Mouse (Mus musculus): ENCODE results near the gene Ralbp1. TPM values are rescaled to one million over a fixed set of nuclear protein-coding genes. Genes with fewer than 3 reads are reported as not detected.

Ralbp1 gene
- polyA plus RNA-seq, 1 experiment from 2014 or later = 50.9 TPM

- Histone ChIP-seq H3K4me3 (no peak overlapping the region), H3K36me3 (peaks cover 79% of the 10 kb centered on the region)
- 88% methylated on average over 7 of the region's 7 CpGs for WGBS
These were observed 45.9 kb downstream of the Ralbp1 start for GRCm38 (mm10) chr17:65839541-65840256.

DNA sequence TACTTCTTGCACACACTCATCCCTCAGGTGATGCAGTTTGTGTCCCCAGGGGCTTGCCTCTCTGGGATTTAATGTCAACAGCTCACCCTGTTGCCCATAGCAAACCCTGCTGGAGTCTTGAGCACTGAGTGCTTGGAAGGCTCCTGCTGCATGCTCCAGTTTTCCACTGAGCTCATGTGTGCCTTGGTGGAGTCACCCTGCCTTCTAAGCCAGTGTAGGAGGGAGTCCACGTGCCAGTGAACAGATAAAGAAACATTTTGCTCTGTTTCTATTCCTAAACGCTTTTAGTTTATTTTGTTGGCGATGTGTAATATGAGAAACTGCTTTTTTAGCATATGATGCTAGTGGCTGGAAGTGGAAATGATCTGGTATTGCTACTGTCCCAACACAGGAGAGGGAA is 48.9 kb downstream of the Ralbp1 start:
- Histone ChIP-seq H3K4me3 (no peak overlapping the region), H3K27me3 (no peaks in the 10 kb centered on the region), H3K4me1 (no peaks in the 10 kb centered on the region), H3K9ac (no peak overlapping the region), H3K4me2 (replicated peaks) (no peak overlapping the region), H3K9me3 (replicated peaks) (no peaks in the 10 kb centered on the region), H3K36me3 (peaks cover 86% of the 10 kb centered on the region), H3K27ac (no peak overlapping the region)
- WGBS = 95% methylated on average over 3 of the region's 3 CpGs
- no peak for ATAC-seq (ENCODE audit: low FRiP score)

More at GRCm38 (mm10) chr17:65839541-65840256, 45.9 kb downstream of the Ralbp1 start:
- ATAC-seq (ENCODE audit: low FRiP score) = no peak
- Histone ChIP-seq H3K27ac (no peak overlapping the region), H3K27me3 (no peaks in the 10 kb centered on the region), H3K4me2 (replicated peaks) (no peak overlapping the region), H3K9me3 (replicated peaks) (no peaks in the 10 kb centered on the region), H3K9ac (no peak overlapping the region), H3K4me1 (no peaks in the 10 kb centered on the region)

- no peaks in the 10 kb centered on the region for H3K9me3 ChIP-seq (replicated peaks)
- H3K4me3 ChIP-seq = no peak overlapping the region
- H3K27me3 ChIP-seq = no peaks in the 10 kb centered on the region
- no peak overlapping the region for H3K9ac ChIP-seq
- no peak overlapping the region for H3K27ac ChIP-seq
- WGBS = 95% methylated on average over 3 of the region's 3 CpGs
- H3K4me1 ChIP-seq = no peaks in the 10 kb centered on the region
- no peak overlapping the region for H3K4me2 ChIP-seq (replicated peaks)
- H3K36me3 ChIP-seq = peaks cover 86% of the 10 kb centered on the region
- ATAC-seq (ENCODE audit: low FRiP score) = no peak
These were observed 51.7 kb downstream of the Ralbp1 start for GRCm38 (mm10) chr17:65833891-65834290.

- no peak overlapping the region for H3K27ac ChIP-seq
- no peaks in the 10 kb centered on the region for H3K9me3 ChIP-seq (replicated peaks)
- no peak overlapping the region for H3K9ac ChIP-seq
- peaks cover 6% of the 10 kb centered on the region for H3K4me1 ChIP-seq
- no peaks in the 10 kb centered on the region for H3K27me3 ChIP-seq
- WGBS = 94% methylated on average over 13 of the region's 13 CpGs
- no peak overlapping the region for H3K4me2 ChIP-seq (replicated peaks)
- H3K4me3 ChIP-seq = no peak overlapping the region
- ATAC-seq (ENCODE audit: low FRiP score) = no peak
- peaks cover 67% of the 10 kb centered on the region for H3K36me3 ChIP-seq
These were observed 55.3 kb downstream of the Ralbp1 start for GRCm38 (mm10) chr17:65830216-65830863.

GRCm38 (mm10) chr17:65828951-65829350 is 56.6 kb downstream of the Ralbp1 start:
- no peak overlapping the region for H3K27ac ChIP-seq
- no peak overlapping the region for H3K4me3 ChIP-seq
- H3K36me3 ChIP-seq = peaks cover 76% of the 10 kb centered on the region
- H3K4me1 ChIP-seq = peaks cover 6% of the 10 kb centered on the region
- 91% methylated on average over 11 of the region's 11 CpGs for WGBS
- no peak overlapping the region for H3K4me2 ChIP-seq (replicated peaks)
- no peak overlapping the region for H3K9ac ChIP-seq
- no peaks in the 10 kb centered on the region for H3K9me3 ChIP-seq (replicated peaks)
- H3K27me3 ChIP-seq = no peaks in the 10 kb centered on the region
- ATAC-seq (ENCODE audit: low FRiP score) = no peak

DNA sequence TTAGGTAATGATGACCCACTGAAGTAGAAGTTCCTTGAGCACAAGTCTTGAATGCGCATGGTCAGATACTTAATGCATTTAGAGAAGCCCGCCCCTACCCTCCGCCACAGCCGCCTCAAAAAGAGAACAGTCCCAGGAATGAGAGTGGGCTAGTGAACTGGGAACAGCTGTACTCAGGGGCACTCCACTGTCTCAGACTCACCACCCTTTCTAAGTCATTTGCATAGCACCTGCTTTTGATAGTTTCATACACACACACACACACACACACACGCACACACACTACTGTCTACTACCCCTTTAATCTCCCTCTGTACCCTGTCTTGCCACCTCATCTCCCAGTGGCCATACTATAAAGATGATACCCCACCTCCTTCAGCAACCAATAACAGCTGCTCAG is 57.7 kb downstream of the Ralbp1 start:
- H3K27ac ChIP-seq = no peak overlapping the region; the same call in 1 of the 2 replicates
- no peak overlapping the region for H3K9ac ChIP-seq
- no peaks in the 10 kb centered on the region for H3K9me3 ChIP-seq (replicated peaks)
- peaks cover 6% of the 10 kb centered on the region for H3K4me1 ChIP-seq
- no peaks in the 10 kb centered on the region for H3K27me3 ChIP-seq
- WGBS = 82% methylated on average over 5 of the region's 5 CpGs
- peaks cover 67% of the 10 kb centered on the region for H3K36me3 ChIP-seq
- ATAC-seq (ENCODE audit: low FRiP score) = peak; percentile 35
- H3K4me3 ChIP-seq = no peak overlapping the region
- H3K4me2 ChIP-seq (replicated peaks) = no peak overlapping the region

GRCm38 (mm10) chr17:65827119-65827840 is 58.3 kb downstream of the Ralbp1 start:
- no peak overlapping the region for H3K9ac ChIP-seq
- peak overlapping the region; percentile 44; the same call in 1 of the 2 replicates for H3K27ac ChIP-seq
- 67% methylated on average over 16 of the region's 16 CpGs for WGBS
- no peaks in the 10 kb centered on the region for H3K9me3 ChIP-seq (replicated peaks)
- peaks cover 6% of the 10 kb centered on the region for H3K4me1 ChIP-seq
- peak; percentile 26; the same call in 1 of the 2 replicates for ATAC-seq (ENCODE audit: low FRiP score)
- H3K4me3 ChIP-seq = no peak overlapping the region
- no peaks in the 10 kb centered on the region for H3K27me3 ChIP-seq
- peaks cover 62% of the 10 kb centered on the region for H3K36me3 ChIP-seq
- H3K4me2 ChIP-seq (replicated peaks) = no peak overlapping the region

DNA sequence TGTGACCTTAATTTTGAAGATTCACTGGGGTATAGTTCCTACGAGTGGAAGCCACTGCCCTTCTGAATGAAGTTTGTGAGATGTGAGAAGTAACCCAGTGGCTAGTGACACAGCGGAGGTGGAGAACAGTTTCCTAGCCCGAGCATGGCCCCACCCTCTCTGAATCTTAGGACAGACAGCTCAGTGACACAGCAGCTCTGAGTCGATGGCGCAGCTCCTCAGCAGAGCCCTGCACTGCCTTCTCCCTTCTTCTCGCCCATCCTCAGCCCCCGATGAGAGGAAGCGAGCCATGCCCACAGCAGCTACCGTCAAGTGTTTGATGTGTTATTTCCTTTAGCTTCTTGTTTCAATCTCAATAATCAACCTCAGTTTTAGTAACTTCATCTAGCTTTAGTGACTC is 59.3 kb downstream of the Ralbp1 start:
- no peak overlapping the region for H3K9ac ChIP-seq
- no peak overlapping the region for H3K27ac ChIP-seq
- no peaks in the 10 kb centered on the region for H3K9me3 ChIP-seq (replicated peaks)
- WGBS = 73% methylated on average over 9 of the region's 9 CpGs
- ATAC-seq (ENCODE audit: low FRiP score) = no peak; the same call in 1 of the 2 replicates
- H3K4me2 ChIP-seq (replicated peaks) = no peak overlapping the region
- no peak overlapping the region for H3K4me3 ChIP-seq
- H3K36me3 ChIP-seq = peaks cover 59% of the 10 kb centered on the region
- H3K4me1 ChIP-seq = peaks cover 6% of the 10 kb centered on the region
- H3K27me3 ChIP-seq = no peaks in the 10 kb centered on the region

GRCm38 (mm10) chr17:65824246-65824645 is 61.4 kb downstream of the Ralbp1 start:
- Histone ChIP-seq H3K36me3 (peaks cover 53% of the 10 kb centered on the region), H3K27ac (no peak overlapping the region), H3K27me3 (no peaks in the 10 kb centered on the region), H3K4me2 (replicated peaks) (no peak overlapping the region), H3K9ac (no peak overlapping the region), H3K4me1 (peaks cover 6% of the 10 kb centered on the region), H3K4me3 (no peak overlapping the region), H3K9me3 (replicated peaks) (no peaks in the 10 kb centered on the region)
- ATAC-seq (ENCODE audit: low FRiP score) = no peak
- WGBS = 94% methylated on average over 10 of the region's 10 CpGs

DNA sequence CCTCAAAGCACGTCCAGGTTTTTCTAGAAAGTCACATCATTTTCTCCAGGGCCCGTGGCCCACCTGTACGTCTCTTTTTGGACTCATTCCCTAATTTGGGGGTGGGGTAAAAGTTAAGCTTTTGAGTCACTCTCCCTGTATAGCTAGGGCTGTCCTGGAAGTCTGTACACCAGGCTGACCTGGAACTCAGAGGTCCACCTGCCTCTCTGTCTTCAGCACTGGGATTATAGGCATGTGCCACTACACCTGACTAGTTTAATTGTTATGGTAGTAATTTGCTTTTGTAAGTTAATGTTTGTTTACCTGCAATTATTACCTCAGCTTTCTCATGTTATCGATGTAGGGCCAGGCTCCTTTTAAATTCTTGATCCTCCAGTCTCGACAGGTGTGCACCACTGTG is 63.2 kb downstream of the Ralbp1 start:
- Histone ChIP-seq H3K9me3 (replicated peaks) (no peaks in the 10 kb centered on the region), H3K4me1 (peaks cover 5% of the 10 kb centered on the region), H3K27me3 (no peaks in the 10 kb centered on the region), H3K27ac (no peak overlapping the region), H3K9ac (no peak overlapping the region), H3K4me3 (no peak overlapping the region), H3K4me2 (replicated peaks) (no peak overlapping the region), H3K36me3 (peaks cover 53% of the 10 kb centered on the region)
- 92% methylated on average over 5 of the region's 5 CpGs for WGBS
- no peak for ATAC-seq (ENCODE audit: low FRiP score)

- Histone ChIP-seq H3K4me1 (no peaks in the 10 kb centered on the region), H3K27me3 (no peaks in the 10 kb centered on the region), H3K9ac (no peak overlapping the region), H3K36me3 (peaks cover 65% of the 10 kb centered on the region), H3K9me3 (replicated peaks) (no peaks in the 10 kb centered on the region), H3K27ac (no peak overlapping the region), H3K4me2 (replicated peaks) (no peak overlapping the region), H3K4me3 (no peak overlapping the region)
- ATAC-seq (ENCODE audit: low FRiP score) = no peak
- WGBS = 86% methylated on average over 5 of the region's 5 CpGs
These were observed 65.4 kb downstream of the Ralbp1 start for GRCm38 (mm10) chr17:65820197-65820596.

DNA sequence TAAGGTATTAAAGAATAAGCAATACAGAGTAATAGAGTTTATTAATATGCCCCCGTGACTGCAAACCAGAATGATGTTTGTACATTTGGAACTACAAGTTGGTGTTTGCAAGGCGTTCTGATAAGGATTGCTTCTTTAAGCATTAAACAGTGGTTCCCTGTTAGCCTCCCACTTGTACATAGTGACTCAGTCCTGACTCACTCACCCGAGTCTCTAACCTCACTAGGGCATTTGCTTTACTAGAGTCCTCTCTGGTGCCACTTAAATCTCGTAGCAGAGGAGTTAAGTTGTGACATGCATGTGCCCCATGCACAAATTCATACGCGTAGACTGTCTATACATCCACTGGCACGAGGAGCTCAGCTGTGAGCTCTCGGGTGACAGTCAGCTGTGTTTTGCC is 71.8 kb downstream of the Ralbp1 start:
- Histone ChIP-seq H3K27me3 (no peaks in the 10 kb centered on the region), H3K36me3 (peaks cover 64% of the 10 kb centered on the region), H3K27ac (no peak overlapping the region), H3K9me3 (replicated peaks) (no peaks in the 10 kb centered on the region), H3K4me3 (no peak overlapping the region), H3K4me1 (no peaks in the 10 kb centered on the region), H3K9ac (no peak overlapping the region), H3K4me2 (replicated peaks) (no peak overlapping the region)
- WGBS = 93% methylated on average over 8 of the region's 8 CpGs
- no peak for ATAC-seq (ENCODE audit: low FRiP score)

Data from hindbrain, embryonic 12.5 days (tissue).